10 mouse cellular contexts compared by ENCODE assay signal in genomic region chr3:37906806-37907251, GRCm38 (mm10).
DNase-seq lines count a peak whose midpoint lies in the region; ATAC-seq lines count a peak whose summit lies in the region.
"Had no signal": no experiment of that assay in that cellular context is flagged by ENCODE, and none has a peak within 500 bp of the region (broad histone marks: within the 10 kb centered on the region; RNA-seq: fewer than 3 reads in every experiment).

No protein-coding gene starts in this region.

- no peak for ATAC-seq in liver, embryonic 15.5 days (ENCODE audit: insufficient read depth)
- no peak for ATAC-seq in liver, embryonic 12.5 days
- ATAC-seq in kidney, embryonic 14.5 days (ENCODE audit: low FRiP score, low TSS enrichment), result peak; percentile 92
- peak; percentile 88 for ATAC-seq in neural tube, embryonic 11.5 days (ENCODE audit: insufficient read depth, low FRiP score, low TSS enrichment)
- no peak for ATAC-seq in forebrain, embryonic 12.5 days (ENCODE audit: low FRiP score)

- peaks cover 5% of the 10 kb centered on the region; the same call in 1 of the 2 replicates for H3K4me1 ChIP-seq in liver, embryonic 15.5 days (replicated peaks)
- peaks cover 13% of the 10 kb centered on the region for H3K4me1 ChIP-seq in liver, embryonic 12.5 days
- peaks cover 30% of the 10 kb centered on the region for H3K4me1 ChIP-seq in kidney, embryonic 14.5 days (ENCODE audit: control insufficient read depth, insufficient read depth, low read length)
- peaks cover 10% of the 10 kb centered on the region for H3K4me1 ChIP-seq in neural tube, embryonic 11.5 days (ENCODE audit: control insufficient read depth, insufficient read depth, low read length)
- H3K4me1 ChIP-seq in forebrain, embryonic 12.5 days, result peaks cover 6% of the 10 kb centered on the region

- no peaks in the 10 kb centered on the region for H3K9me3 ChIP-seq in liver, embryonic 15.5 days (replicated peaks)
- no peaks in the 10 kb centered on the region for H3K9me3 ChIP-seq in liver, embryonic 12.5 days (replicated peaks)
- no peaks in the 10 kb centered on the region for H3K9me3 ChIP-seq in kidney, embryonic 14.5 days (ENCODE audit: control insufficient read depth, low read length)
- no peaks in the 10 kb centered on the region; the same call in 1 of the 2 replicates for H3K9me3 ChIP-seq in neural tube, embryonic 11.5 days (ENCODE audit: control insufficient read depth, low read length)
- no peaks in the 10 kb centered on the region for H3K9me3 ChIP-seq in forebrain, embryonic 12.5 days
- H3K9me3 ChIP-seq: G1E; liver, embryonic 13.5 days had no signal

- no peak overlapping the region for H3K4me3 ChIP-seq in liver, embryonic 15.5 days (replicated peaks)
- no peak overlapping the region for H3K4me3 ChIP-seq in liver, embryonic 12.5 days
- H3K4me3 ChIP-seq in kidney, embryonic 14.5 days (ENCODE audit: low read length), result no peak overlapping the region
- H3K4me3 ChIP-seq in neural tube, embryonic 11.5 days (ENCODE audit: low read depth, low read length), result no peak overlapping the region
- H3K4me3 ChIP-seq in forebrain, embryonic 12.5 days (replicated peaks), result no peak overlapping the region
- H3K4me3 ChIP-seq: liver, embryonic 13.5 days had no signal

- H3K9ac ChIP-seq in liver, embryonic 15.5 days, result no peak overlapping the region
- H3K9ac ChIP-seq in liver, embryonic 12.5 days, result no peak overlapping the region
- no peak overlapping the region for H3K9ac ChIP-seq in kidney, embryonic 14.5 days (ENCODE audit: low read depth, low read length)
- H3K9ac ChIP-seq in neural tube, embryonic 11.5 days (ENCODE audit: low read length), result no peak overlapping the region
- H3K9ac ChIP-seq in forebrain, embryonic 12.5 days, result no peak overlapping the region
- H3K9ac ChIP-seq: liver, embryonic 13.5 days had no signal

- intact Hi-C loops in left cerebral cortex, postnatal 4 days (cut with DNase I), result no loop called here

- no peak overlapping the region for H3K4me2 ChIP-seq in liver, embryonic 15.5 days
- H3K4me2 ChIP-seq in liver, embryonic 12.5 days, result no peak overlapping the region
- H3K4me2 ChIP-seq in kidney, embryonic 14.5 days (replicated peaks; ENCODE audit: low read depth, low read length), result no peak overlapping the region
- 0 out of 2 replicates have a peak overlapping the region, but pooled peaks have one; percentile 12 for H3K4me2 ChIP-seq in neural tube, embryonic 11.5 days (ENCODE audit: low read depth)
- H3K4me2 ChIP-seq in forebrain, embryonic 12.5 days, result no peak overlapping the region
- H3K4me2 ChIP-seq: liver, embryonic 13.5 days had no signal

- no peaks in the 10 kb centered on the region for H3K27me3 ChIP-seq in liver, embryonic 15.5 days
- no peaks in the 10 kb centered on the region for H3K27me3 ChIP-seq in liver, embryonic 12.5 days (replicated peaks)
- H3K27me3 ChIP-seq in kidney, embryonic 14.5 days (ENCODE audit: control insufficient read depth, insufficient read depth, low read length), result no peaks in the 10 kb centered on the region
- peaks cover 16% of the 10 kb centered on the region for H3K27me3 ChIP-seq in neural tube, embryonic 11.5 days (ENCODE audit: control insufficient read depth, insufficient read depth, low read length)
- H3K27me3 ChIP-seq in forebrain, embryonic 12.5 days, result no peaks in the 10 kb centered on the region
- H3K27me3 ChIP-seq: liver, embryonic 13.5 days had no signal

- 21% methylated on average over 5 of the region's 5 CpGs for WGBS in liver, embryonic 15.5 days (ENCODE audit: insufficient replicate concordance)
- 24% methylated on average over 5 of the region's 5 CpGs for WGBS in liver, embryonic 12.5 days (ENCODE audit: insufficient replicate concordance)
- WGBS in kidney, embryonic 14.5 days, result 6% methylated on average over 5 of the region's 5 CpGs
- 13% methylated on average over 5 of the region's 5 CpGs for WGBS in neural tube, embryonic 11.5 days
- WGBS in forebrain, embryonic 12.5 days, result 53% methylated on average over 5 of the region's 5 CpGs

- H3K36me3 ChIP-seq in liver, embryonic 15.5 days (replicated peaks), result no peaks in the 10 kb centered on the region
- no peaks in the 10 kb centered on the region for H3K36me3 ChIP-seq in liver, embryonic 12.5 days
- H3K36me3 ChIP-seq in kidney, embryonic 14.5 days (ENCODE audit: control insufficient read depth, insufficient read depth, low read length), result no peaks in the 10 kb centered on the region
- H3K36me3 ChIP-seq in neural tube, embryonic 11.5 days (ENCODE audit: control insufficient read depth, insufficient read depth, low read length), result no peaks in the 10 kb centered on the region
- no peaks in the 10 kb centered on the region for H3K36me3 ChIP-seq in forebrain, embryonic 12.5 days (replicated peaks)
- H3K36me3 ChIP-seq: G1E; liver, embryonic 13.5 days had no signal

- 0 out of 2 replicates have a peak overlapping the region, but pooled peaks have one; percentile 14 for H3K27ac ChIP-seq in liver, embryonic 15.5 days (replicated peaks)
- H3K27ac ChIP-seq in liver, embryonic 12.5 days, result no peak overlapping the region
- peak overlapping the region; percentile 87 for H3K27ac ChIP-seq in kidney, embryonic 14.5 days (ENCODE audit: low read depth, low read length)
- H3K27ac ChIP-seq in neural tube, embryonic 11.5 days (ENCODE audit: low read depth, low read length), result no peak overlapping the region
- H3K27ac ChIP-seq in forebrain, embryonic 12.5 days, result no peak overlapping the region
- H3K27ac ChIP-seq: liver, embryonic 13.5 days had no signal

- DNase-seq in heart, adult 8-10 months (ENCODE audit: low spot score), result peak; percentile 48
- DNase-seq in neural tube, embryonic 11.5 days (ENCODE audit: low spot score), result peak; percentile 67
- DNase-seq in left cerebral cortex, postnatal 4 days, result no peak
- DNase-seq in right cerebral cortex, postnatal 10 days (ENCODE audit: low spot score in 2 of 2), result no peak
- DNase-seq: liver, embryonic 13.5 days had no signal

Comparison
In these comparisons a context has a peak if more than half of its experiments do, and no peak if none do; other contexts are left out.
1. H3K27ac ChIP-seq: peak in liver, embryonic 15.5 days (single experiment) and kidney, embryonic 14.5 days (single experiment); none in liver, embryonic 12.5 days (single experiment), neural tube, embryonic 11.5 days (single experiment) and forebrain, embryonic 12.5 days (single experiment).
2. ATAC-seq: peak in kidney, embryonic 14.5 days (single experiment) and neural tube, embryonic 11.5 days (single experiment); none in liver, embryonic 15.5 days (single experiment), liver, embryonic 12.5 days (single experiment) and forebrain, embryonic 12.5 days (single experiment).
3. DNase-seq: peak in heart, adult 8-10 months (single experiment) and neural tube, embryonic 11.5 days (single experiment); none in left cerebral cortex, postnatal 4 days (single experiment) and right cerebral cortex, postnatal 10 days (0 of 2).